Mouse (Mus musculus): ENCODE data around the gene Lamb3. TPM values are rescaled to one million over a fixed set of nuclear protein-coding genes. Genes with fewer than 3 reads are reported as not detected.

The Lamb3 gene
- total RNA-seq, 2 experiments from 2014 or later: 2.9 to 6.7 TPM

DNA sequence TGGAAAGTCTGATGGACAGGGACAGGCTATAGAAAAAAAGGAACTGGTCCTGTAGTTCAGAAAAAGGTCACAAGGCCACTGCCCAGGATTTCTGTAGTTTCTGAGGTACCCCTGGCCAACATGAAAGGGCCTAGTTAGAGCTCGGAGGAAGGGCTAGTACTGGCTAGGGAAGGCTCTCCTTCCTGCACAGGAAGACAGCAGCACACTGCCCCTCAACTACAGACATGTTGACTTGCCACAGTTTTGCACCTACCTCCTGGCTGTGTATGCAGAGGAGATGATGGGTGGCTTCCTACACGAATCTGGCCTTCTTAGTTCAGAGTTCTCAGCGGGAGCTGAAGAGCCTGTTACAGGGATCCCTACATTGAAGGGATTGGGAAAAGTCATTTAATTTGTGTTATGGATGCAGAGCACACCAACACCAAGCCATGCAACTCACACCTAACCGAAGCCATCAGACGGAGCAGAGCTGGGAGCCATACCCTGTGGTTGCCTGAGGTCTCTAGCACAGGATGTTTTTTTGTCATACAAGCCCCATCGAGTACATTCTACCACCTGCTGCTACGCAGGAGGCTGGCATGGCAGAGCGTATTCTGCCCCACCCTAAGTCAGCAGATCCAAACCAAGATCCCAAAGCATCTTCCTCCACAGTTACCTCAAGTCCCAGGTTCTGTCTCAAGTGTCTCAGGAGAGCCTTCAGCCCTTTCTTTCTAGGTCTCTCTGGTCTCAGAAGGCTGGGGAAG lies 6.7 kb upstream of the Lamb3 start:
- peak; percentile 31 for ATAC-seq (replicated peaks; ENCODE audit: poor library complexity, severe bottlenecking)

DNA sequence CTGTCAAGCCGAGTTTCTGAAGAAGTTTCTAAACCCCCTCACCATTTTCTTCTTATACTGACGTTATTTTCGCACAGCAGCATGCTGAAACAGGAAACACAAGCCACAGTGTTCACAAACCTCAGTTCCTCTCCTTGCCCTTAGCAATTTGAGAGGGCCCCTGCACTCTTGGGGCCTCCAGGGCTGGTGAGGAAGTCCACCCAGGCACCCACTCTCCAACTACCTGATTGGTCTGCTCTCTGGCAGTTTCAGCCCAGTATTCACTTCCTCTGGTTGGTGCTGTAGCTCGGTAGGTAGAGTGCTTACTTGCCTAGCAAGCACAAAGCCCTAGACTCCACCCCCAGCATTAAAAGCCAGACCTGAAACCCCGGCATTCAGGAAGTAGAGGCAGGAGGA lies 6.1 kb upstream of the Lamb3 start, which contains the start of gene Traf3ip3:
TSS of gene Traf3ip3 (minus strand) at position 321 of the 396 bp plus-strand sequence.
- ATAC-seq (replicated peaks; ENCODE audit: poor library complexity, severe bottlenecking): peak; percentile 87

DNA sequence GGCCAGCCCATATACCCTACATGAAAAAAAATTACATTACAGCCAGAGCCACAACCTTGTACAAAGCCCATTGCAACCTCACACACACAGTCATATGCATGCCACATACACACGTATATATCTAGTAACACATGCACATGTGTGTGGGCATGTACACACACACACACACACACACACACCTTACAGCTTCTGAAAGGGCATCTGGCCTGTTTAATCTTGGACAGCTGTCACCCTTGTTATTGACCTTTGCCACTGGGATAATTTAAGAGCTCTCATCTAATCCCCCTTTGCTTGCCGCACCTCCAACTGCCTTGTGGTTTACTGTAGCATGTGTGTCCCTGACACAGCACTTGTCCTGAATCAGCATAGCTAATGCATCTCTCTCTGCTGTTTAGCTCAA lies 3.7 kb upstream of the Lamb3 start:
- ATAC-seq (replicated peaks; ENCODE audit: poor library complexity, severe bottlenecking): no peak

GRCm38 (mm10) chr1:193205431-193205830 lies 2.1 kb upstream of the Lamb3 start:
- ATAC-seq (replicated peaks; ENCODE audit: poor library complexity, severe bottlenecking): no peak

- ATAC-seq (replicated peaks; ENCODE audit: poor library complexity, severe bottlenecking): peak; percentile 97
Observed at GRCm38 (mm10) chr1:193208178-193208577, 679 bp downstream of the Lamb3 start.

- ATAC-seq (replicated peaks; ENCODE audit: poor library complexity, severe bottlenecking): no peak
Observed at GRCm38 (mm10) chr1:193211371-193211770, 3.9 kb downstream of the Lamb3 start.

DNA sequence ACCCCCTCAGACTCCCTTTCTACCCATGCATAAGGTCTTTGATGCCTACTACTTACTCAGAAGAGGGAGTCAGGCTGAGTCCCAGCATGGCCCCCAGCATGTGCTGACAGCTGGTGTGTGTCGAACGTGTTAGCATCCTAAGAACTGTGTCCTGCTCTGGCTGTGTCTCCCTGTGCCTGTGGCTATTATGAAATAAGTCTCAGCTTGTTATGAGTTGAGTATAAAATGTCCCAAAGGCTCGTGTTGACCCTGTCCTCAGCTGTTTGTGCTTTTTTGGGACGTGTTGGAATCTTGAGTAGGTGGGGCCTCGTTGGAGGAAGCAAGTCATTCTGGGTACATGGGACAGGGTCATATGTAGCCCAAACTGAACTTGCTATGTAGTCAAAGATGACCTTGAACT lies 6.6 kb downstream of the Lamb3 start:
- no peak for ATAC-seq (replicated peaks; ENCODE audit: poor library complexity, severe bottlenecking)

DNA sequence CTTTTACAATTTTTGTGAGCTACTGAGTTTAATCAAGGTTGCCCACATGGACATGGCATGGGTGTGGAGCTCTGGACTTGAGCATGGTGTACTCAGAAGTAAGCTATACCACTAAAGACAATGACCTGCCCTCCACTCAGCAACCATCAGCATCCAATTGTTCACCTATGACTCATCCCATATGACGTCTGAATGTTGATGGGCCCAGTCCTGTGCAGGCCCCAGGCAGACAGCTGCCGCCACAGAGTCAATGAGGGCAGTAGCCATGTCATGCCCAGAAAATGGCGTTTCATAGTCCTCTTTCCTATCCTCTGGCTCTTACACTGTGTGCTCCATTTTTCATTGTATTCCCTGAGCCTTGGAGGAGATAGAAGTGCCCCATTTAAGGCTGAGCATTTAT lies 8.5 kb downstream of the Lamb3 start:
- ATAC-seq (replicated peaks; ENCODE audit: poor library complexity, severe bottlenecking): no peak

- ATAC-seq (replicated peaks; ENCODE audit: poor library complexity, severe bottlenecking): peak; percentile 35; the same call in 1 of the 2 replicates
Observed at GRCm38 (mm10) chr1:193220408-193220807, 12.9 kb downstream of the Lamb3 start.

GRCm38 (mm10) chr1:193225531-193225930 lies 18.0 kb downstream of the Lamb3 start:
- no peak for ATAC-seq (replicated peaks; ENCODE audit: poor library complexity, severe bottlenecking)

- ATAC-seq (replicated peaks; ENCODE audit: poor library complexity, severe bottlenecking): no peak
Observed at GRCm38 (mm10) chr1:193226114-193226513, 18.6 kb downstream of the Lamb3 start.

DNA sequence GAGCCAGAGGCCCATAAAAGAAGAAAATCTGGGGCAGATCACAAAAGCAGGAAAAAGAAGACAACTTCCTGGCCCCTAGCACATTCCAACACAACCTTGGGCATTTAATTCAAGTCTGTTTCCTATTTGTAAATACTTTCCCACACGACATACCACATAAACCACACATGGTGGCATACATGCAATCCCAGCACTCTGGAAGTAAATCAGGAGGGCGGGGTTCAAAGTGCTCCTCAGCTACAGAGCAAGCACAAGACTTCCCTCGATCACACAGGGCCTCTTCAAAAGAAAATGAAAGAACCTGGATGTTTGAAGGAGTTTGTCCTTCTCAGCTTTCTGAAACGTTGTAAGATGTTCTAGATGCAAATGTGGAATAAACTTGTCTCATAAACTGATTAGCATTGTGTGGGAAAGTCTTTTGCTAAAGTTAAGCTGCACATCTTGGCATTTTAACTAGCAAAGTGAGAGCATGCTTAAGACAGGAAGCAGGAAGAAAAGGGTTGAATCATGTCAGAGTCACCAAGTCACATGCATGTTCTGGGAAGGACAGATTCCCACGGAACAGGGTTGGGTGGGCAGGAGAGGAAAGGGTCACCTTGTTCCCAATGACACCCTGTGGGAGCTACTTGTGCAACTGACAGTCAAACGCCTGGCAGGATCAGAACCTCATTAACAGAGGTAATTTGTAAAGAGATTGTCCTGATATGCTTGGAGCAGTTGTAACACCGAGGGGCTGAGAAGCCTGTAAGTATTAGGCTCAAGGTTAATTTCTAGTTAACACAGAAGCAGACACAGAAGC lies 19.4 kb downstream of the Lamb3 start:
- ATAC-seq (replicated peaks; ENCODE audit: poor library complexity, severe bottlenecking): peak; percentile 38; the same call in 1 of the 2 replicates

- no peak for ATAC-seq (replicated peaks; ENCODE audit: poor library complexity, severe bottlenecking)
Observed at GRCm38 (mm10) chr1:193227537-193227936, 20.0 kb downstream of the Lamb3 start.

GRCm38 (mm10) chr1:193229570-193229969 lies 22.1 kb downstream of the Lamb3 start:
- ATAC-seq (replicated peaks; ENCODE audit: poor library complexity, severe bottlenecking): peak; percentile 59

- no peak for ATAC-seq (replicated peaks; ENCODE audit: poor library complexity, severe bottlenecking)
Observed at GRCm38 (mm10) chr1:193230531-193230930, 23.0 kb downstream of the Lamb3 start.

DNA sequence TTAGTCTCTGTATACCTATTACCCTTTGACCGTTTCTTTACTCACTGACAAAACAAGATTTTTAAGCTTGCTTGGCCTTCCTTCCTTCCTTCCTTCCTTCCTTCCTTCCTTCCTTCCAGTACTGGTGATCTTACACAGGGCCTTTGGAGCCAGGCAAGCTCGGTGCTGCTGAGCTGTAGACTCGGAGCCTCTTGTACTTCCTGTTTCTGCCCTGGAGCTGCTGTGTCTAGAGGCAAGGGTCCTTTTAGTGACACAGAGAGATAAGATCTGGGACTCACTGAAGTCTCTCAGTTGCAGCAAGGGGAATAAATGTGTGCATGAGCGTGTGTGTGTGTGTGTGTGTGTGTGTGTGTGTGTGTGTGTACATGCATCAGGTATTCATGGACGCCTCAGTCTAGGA lies 23.4 kb downstream of the Lamb3 start:
- ATAC-seq (replicated peaks; ENCODE audit: poor library complexity, severe bottlenecking): peak; percentile 71

GRCm38 (mm10) chr1:193232732-193233131 lies 25.2 kb downstream of the Lamb3 start:
- peak; percentile 55 for ATAC-seq (replicated peaks; ENCODE audit: poor library complexity, severe bottlenecking)

DNA sequence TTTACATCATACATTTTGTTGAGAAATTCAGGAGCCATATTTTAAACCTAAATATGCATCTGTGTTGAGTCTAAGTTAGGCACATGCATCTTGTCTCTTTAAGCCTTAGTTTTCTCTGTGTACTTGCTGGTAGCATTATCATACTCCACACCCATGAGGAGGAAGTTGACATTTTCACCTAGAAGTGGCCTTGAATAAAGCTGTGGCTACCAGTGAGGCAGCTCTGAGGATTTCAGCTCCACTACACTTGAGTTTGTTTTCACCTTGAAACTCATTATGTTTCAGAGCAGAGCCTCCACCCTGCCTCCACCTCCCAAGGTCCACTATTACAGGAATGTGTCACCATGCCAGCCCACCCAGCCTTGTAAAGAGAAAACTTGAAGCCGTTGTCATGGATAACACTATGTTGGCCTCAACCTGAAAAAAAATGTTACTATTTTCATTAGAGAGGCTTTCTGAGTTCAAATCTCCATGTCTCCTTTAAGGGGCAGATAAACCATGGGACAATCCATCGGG lies 26.7 kb downstream of the Lamb3 start:
- no peak for ATAC-seq (replicated peaks; ENCODE audit: poor library complexity, severe bottlenecking)

DNA sequence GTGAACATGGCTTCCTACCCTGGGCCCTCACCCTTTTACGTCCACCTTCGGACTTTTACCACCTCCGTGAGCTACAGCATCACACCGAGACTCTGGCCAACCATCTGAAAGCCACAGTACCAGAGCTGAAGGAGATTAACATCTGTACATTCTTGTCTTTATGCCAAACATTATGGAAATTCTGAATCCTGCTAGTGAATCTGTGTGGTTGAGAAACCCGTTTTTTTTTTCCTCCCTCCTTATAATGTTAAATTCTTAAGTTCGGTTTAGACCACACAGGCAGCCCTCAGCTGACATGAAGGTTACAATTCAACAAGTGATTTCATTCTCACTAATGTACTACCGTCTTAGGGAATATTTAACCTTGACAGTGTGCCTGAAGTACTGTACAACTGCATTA lies 27.4 kb downstream of the Lamb3 start:
- ATAC-seq (replicated peaks; ENCODE audit: poor library complexity, severe bottlenecking): no peak

- ATAC-seq (replicated peaks; ENCODE audit: poor library complexity, severe bottlenecking): no peak
Observed at GRCm38 (mm10) chr1:193238426-193238825, 30.9 kb downstream of the Lamb3 start.

GRCm38 (mm10) chr1:193241436-193241835 lies 33.9 kb downstream of the Lamb3 start:
- no peak for ATAC-seq (replicated peaks; ENCODE audit: poor library complexity, severe bottlenecking)

All from granulocyte monocyte progenitor cell, adult 5-6 weeks (primary cell).